Mouse (Mus musculus): ENCODE data around the gene Ppp6r3.

The Ppp6r3 gene

GRCm38 (mm10) chr19:3434641-3435040 is 140.9 kb downstream of the Ppp6r3 start:
- in situ Hi-C loops (cut with MboI), result no loop called here

GRCm38 (mm10) chr19:3434124-3434523 is 141.4 kb downstream of the Ppp6r3 start:
- in situ Hi-C loops (cut with MboI), result no loop called here

GRCm38 (mm10) chr19:3431969-3432368 is 143.6 kb downstream of the Ppp6r3 start:
- in situ Hi-C loops (cut with MboI), result no loop called here

DNA sequence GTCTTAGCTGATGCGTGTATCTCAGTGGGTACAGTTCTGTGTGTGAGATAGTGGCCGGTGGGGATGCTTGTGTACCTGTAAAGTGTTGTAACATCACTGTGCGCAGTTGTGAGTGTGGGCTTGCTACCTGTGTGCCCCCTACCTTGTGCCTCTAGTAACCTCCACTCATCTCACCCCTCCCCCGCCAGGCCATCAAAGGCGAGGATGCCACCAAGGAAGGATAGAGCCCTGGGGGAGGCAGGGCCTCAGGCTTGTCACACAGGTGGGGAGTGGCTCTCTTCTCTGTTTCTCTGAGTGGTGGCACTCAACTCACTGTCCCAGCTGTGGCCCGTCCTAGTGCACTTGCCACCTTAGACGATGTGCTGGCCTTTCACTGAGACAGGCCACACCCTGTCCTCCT is 144.5 kb downstream of the Ppp6r3 start:
- in situ Hi-C loops (cut with MboI), result no loop called here

- in situ Hi-C loops (cut with MboI), result no loop called here
Measured at GRCm38 (mm10) chr19:3429156-3429816, 146.3 kb downstream of the Ppp6r3 start.

DNA sequence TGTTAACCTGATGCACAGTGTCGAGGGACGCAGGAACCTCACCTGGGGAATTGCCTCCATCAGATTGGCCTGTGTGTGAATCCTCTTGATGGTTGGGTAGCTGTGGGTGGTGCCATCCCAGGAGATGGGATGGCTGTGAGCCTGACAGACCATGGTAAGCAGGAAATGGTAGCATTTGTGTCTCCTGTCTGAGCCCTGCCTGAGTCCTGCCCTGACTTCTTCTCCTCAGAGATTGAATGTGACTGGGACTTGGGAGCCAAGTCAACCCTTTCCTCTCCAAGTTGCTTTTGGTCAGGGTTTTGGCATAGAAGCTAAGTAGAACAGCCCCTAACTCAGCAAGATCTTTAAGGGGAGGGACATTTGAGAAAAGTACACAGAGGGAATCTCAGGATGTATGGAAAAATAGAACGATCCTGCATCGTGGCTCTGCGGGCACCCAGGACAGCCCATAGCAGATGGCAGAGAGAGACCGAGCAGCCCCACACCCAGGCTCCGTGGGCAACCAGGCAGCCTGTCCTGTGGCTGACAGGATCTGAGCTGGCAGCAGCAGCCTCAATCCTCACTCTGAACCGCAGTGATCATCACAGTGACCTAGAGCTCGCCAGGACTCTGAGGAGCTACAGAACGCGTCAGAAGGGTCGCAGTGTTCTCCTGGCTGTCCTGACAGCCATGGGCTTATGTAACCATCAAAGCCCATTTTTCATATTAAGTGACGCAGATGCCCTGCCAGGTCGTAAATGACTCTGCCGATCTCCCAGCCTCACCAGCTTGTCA is 147.3 kb downstream of the Ppp6r3 start:
- in situ Hi-C loops (cut with MboI), result no loop called here

- in situ Hi-C loops (cut with MboI), result no loop called here
Measured at GRCm38 (mm10) chr19:3424214-3424613, 151.3 kb downstream of the Ppp6r3 start.

- in situ Hi-C loops (cut with MboI), result no loop called here
Measured at GRCm38 (mm10) chr19:3422981-3423380, 152.6 kb downstream of the Ppp6r3 start.

DNA sequence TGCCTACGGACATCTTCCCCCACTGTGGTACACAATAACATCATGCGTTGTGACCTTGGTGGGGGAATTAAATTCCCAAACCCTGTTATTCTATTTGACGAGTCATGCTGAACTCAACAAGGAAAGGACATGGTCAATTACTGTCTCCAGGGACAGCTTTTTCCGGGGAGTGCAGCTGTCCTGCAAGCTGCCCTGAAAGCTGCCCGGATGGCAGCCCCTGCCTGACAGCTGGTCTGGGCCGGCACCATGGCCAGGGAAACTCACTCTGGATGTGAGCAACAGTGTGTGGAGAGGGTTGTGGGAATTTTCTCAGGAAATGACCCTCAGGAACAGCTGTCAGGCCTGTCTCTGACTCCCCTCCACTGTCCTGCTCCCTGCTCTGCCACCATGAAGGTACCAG is 153.1 kb downstream of the Ppp6r3 start:
- in situ Hi-C loops (cut with MboI), result no loop called here

DNA sequence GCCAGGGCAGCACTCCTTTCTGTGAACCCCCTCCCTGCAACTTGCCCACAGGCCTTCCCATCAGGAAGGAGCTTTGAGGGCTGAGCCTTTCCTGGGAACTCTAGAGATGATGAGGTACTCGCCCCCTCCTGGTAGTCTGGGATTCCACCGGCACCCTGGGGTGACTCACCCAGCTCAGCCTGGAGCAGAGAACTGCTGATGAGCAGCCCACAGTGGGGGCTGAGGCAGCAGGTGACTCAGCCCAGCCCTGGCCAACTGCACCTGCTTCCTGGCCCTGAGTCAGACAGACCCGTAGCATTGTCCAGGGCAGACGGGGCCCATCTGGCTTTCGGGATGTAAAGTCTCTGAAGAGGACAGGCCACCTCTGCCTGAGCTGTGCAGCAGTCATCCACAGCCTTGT is 156.3 kb downstream of the Ppp6r3 start:
- in situ Hi-C loops (cut with MboI), result no loop called here

GRCm38 (mm10) chr19:3414268-3414733 is 161.2 kb downstream of the Ppp6r3 start, which contains the start of gene Gal:
TSS of gene Gal (minus strand) at chr19:3414544.
- in situ Hi-C loops (cut with MboI), result no loop called here

DNA sequence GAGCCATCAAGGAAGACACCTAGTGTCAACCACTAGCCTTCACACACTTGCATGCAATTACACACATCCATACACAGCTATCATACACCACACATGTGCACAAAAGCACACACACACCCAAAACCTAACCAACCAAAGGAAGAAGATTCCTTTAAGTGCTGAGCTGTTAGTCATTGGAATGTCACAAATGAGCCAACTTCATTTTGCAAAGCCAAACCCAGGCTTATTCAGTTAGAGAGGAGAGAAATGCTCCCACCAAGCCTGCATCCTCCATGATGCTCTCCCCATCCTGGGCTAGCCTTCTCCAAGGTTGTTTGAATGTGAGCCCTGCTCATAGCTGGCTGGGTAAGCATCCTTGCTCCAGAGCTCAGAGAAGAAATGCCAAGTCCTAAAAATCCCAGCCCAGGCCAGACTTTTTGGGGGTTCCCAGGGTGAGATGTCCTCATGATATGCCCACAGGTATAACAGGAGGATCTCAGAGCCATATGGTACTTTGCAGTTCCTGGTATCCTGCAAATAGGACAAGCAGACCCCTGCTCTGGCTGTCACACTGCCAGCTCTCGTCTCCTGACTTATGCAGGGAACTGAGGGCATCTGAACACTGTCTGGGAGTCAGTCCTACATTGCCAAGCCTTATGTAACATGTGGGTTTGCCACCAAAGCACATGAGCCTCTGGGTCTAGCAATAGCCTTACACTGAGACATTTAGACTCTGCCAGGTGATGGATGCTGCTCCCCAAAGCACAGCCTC is 169.8 kb downstream of the Ppp6r3 start:
- in situ Hi-C loops (cut with MboI), result no loop called here
